ENCODE assay signal across 8 mouse cellular contexts in the genomic region with DNA sequence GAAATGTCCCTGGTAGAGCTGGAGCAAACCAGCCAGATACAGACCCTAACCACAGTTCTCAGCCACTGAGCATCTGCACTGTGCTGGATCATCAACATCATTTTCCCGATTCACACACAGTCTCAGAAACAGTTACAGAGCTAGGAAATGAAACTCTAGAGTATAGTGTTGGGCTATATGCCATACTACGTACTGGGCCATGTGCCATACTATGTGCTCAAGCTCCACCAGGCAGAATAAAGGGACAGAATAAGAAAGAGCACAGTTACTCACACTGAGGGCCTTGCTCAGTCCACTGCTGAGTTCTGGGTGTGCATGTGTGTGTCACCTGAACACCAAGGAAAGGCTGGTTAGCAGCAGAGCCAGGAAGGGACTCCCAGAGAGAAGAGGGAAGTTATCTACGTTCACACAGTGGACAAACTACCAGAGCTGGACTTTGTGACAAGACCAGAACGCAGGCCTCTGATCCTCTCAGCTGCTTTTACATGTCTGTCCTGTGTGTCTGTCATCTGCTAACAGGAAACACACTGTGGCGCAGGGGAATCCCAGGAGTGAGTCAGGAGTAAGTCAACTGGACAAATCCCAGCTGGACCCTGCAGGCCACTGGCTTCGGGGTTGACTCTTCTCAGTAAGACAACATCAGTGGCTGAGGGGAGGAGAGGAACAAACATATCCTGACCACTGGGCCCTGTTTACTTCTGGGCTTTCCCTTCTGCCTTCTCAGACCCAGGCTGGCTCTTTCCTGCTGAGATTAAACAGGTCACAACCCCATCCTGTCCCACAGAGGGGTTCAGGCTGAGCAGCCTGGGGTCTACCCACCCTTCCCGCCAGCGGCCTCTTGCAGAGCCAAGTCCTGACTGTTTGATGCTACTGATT. TPM values are rescaled to one million over a fixed set of nuclear protein-coding genes. Genes with fewer than 3 reads are reported as not detected.
DNase-seq lines count a peak whose midpoint lies in the region; ATAC-seq and TF ChIP-seq lines count a peak whose summit lies in the region.

No protein-coding gene starts in this region.

- peak overlapping the region; percentile 56 for H3K27ac ChIP-seq in gastrocnemius, adult 2 months
- 0 out of 2 replicates have a peak overlapping the region, but pooled peaks have one; percentile 2 for H3K27ac ChIP-seq in embryonic facial prominence, embryonic 15.5 days (replicated peaks)
- peak overlapping the region; percentile 37 for H3K27ac ChIP-seq in kidney, embryonic 16.5 days (ENCODE audit: low read length)
- H3K27ac ChIP-seq in macrophage, result peak overlapping the region; percentile 24; the same call in 1 of the 2 replicates

- no peak for DNase-seq in gastrocnemius, adult 2 months
- no peak for DNase-seq in gastrocnemius, postnatal 25 days
- no peak for DNase-seq in ovary, postnatal 36 days (ENCODE audit: low spot score)
- DNase-seq in layer of hippocampus, adult 11-12 months (ENCODE audit: low spot score), result no peak
- DNase-seq in embryo, embryonic 11 days, result no peak

- no peaks in the 10 kb centered on the region for H3K27me3 ChIP-seq in embryonic facial prominence, embryonic 15.5 days
- no peaks in the 10 kb centered on the region for H3K27me3 ChIP-seq in kidney, embryonic 16.5 days (ENCODE audit: insufficient read depth, low read length)

- H3K4me1 ChIP-seq in embryonic facial prominence, embryonic 15.5 days, result peaks cover 76% of the 10 kb centered on the region
- H3K4me1 ChIP-seq in kidney, embryonic 16.5 days (ENCODE audit: insufficient read depth, low read length), result peaks cover 46% of the 10 kb centered on the region

- intact Hi-C loops in gastrocnemius, adult 2 months (cut with DNase I), result no loop called here

- H3K36me3 ChIP-seq in embryonic facial prominence, embryonic 15.5 days, result no peaks in the 10 kb centered on the region
- no peaks in the 10 kb centered on the region for H3K36me3 ChIP-seq in kidney, embryonic 16.5 days (ENCODE audit: insufficient read depth, low read length)
- no peaks in the 10 kb centered on the region for H3K36me3 ChIP-seq in macrophage (ENCODE audit: inconsistent target)

- H3K79me2 ChIP-seq in macrophage (ENCODE audit: inconsistent target), result peaks cover 32% of the 10 kb centered on the region; the same call in 1 of the 2 replicates

- no peak for ATAC-seq in embryonic facial prominence, embryonic 15.5 days (ENCODE audit: insufficient number of reproducible peaks, low FRiP score, low TSS enrichment, low read depth)
- no peak for ATAC-seq in kidney, embryonic 16.5 days (ENCODE audit: low FRiP score, low TSS enrichment)

- 61% methylated on average over 8 of the region's 8 CpGs for WGBS in embryonic facial prominence, embryonic 15.5 days
- WGBS in kidney, embryonic 16.5 days, result 49% methylated on average over 8 of the region's 8 CpGs
- 35% methylated on average over 8 of the region's 8 CpGs for WGBS in macrophage (ENCODE audit: missing documents)

- no peaks in the 10 kb centered on the region for H3K9me3 ChIP-seq in embryonic facial prominence, embryonic 15.5 days (replicated peaks)
- no peaks in the 10 kb centered on the region for H3K9me3 ChIP-seq in kidney, embryonic 16.5 days (ENCODE audit: low read length)

- TF ChIP-seq CTCF in gastrocnemius, adult 2 months (IDR thresholded peaks at IDR 0.05), result no peak

- no peak overlapping the region for H3K4me2 ChIP-seq in embryonic facial prominence, embryonic 15.5 days (replicated peaks)
- no peak overlapping the region for H3K4me2 ChIP-seq in kidney, embryonic 16.5 days (replicated peaks; ENCODE audit: low read depth, low read length)

- H3K4me3 ChIP-seq in gastrocnemius, adult 2 months, result no peak overlapping the region
- no peak overlapping the region for H3K4me3 ChIP-seq in embryonic facial prominence, embryonic 15.5 days (replicated peaks)
- no peak overlapping the region for H3K4me3 ChIP-seq in kidney, embryonic 16.5 days (ENCODE audit: low read length)
- no peak overlapping the region for H3K4me3 ChIP-seq in macrophage (ENCODE audit: inconsistent target)

- no peak overlapping the region for H3K9ac ChIP-seq in embryonic facial prominence, embryonic 15.5 days
- 0 out of 2 replicates have a peak overlapping the region, but pooled peaks have one; percentile 25 for H3K9ac ChIP-seq in kidney, embryonic 16.5 days (replicated peaks; ENCODE audit: low read length)

RNA-seq across cellular contexts. Expression of a gene that starts 4.4 kb away (rescaled TPM):
- 10 to 100 TPM in 1 of 2 experiments, 1 to 10 TPM in 1; 6.6 to 17.8 TPM for total RNA-seq in gastrocnemius, adult 2 months (2021)
- 10 to 100 TPM in 1 of 2 experiments, 1 to 10 TPM in 1; 9.1 to 12.0 TPM for total RNA-seq in gastrocnemius, postnatal 25 days (2021)
- polyA plus RNA-seq in embryonic facial prominence, embryonic 15.5 days (2015; fragmentation: Nextera tagmentation; extraction: Ambion mirVana), result 84.0 and 86.6 TPM in 2 replicates
- polyA plus RNA-seq in kidney, embryonic 16.5 days (2015; fragmentation: Nextera tagmentation; extraction: Ambion mirVana), result 64.1 and 71.8 TPM in 2 replicates
- 10 to 100 TPM; 17.5 to 85.2 (median 33.5) TPM for total RNA-seq in macrophage (2018; cell fraction: chromatin; rRNA removed)
- total RNA-seq in macrophage (2018; cell fraction: cytosol; rRNA removed), result 10 to 100 TPM; 45.0 to 89.8 (median 53.7) TPM
- 10 to 100 TPM; 34.8 to 92.5 (median 66.7) TPM for total RNA-seq in macrophage (2018; cell fraction: nucleus; rRNA removed)
- 30.5 to 60.9 TPM (median 48.2 TPM) in 3 replicates for polyA plus RNA-seq in macrophage (2018)

Comparison
In these comparisons a context has a peak if more than half of its experiments do, and no peak if none do; other contexts are left out.
1. H3K27ac ChIP-seq: peak in every context shown above with its lines; median percentile 56 in gastrocnemius, adult 2 months; 37 in kidney, embryonic 16.5 days; 24 in macrophage; 2 in embryonic facial prominence, embryonic 15.5 days.